Mouse (Mus musculus) MEL (cell line): ENCODE measurements at regions not wholly inside any gene's neighbourhood (a gene's known extent, or its start where the extent isn't known, plus 50 kb on each side); places are given as distances from the start of the nearest gene placed in this dataset.

Experiments
- DNase-seq: peaks from one replicate; pipeline ENCODE4 v3.0.0; 2011; ENCODE audit warnings: low read depth, low spot score
- H3K27ac ChIP-seq: 2 replicates; pipeline ENCODE4 v1.5.1; 2012; ENCODE audit warnings: low read depth, mild to moderate bottlenecking, control low read depth, low read length, moderate library complexity; ENCODE audit not compliant: control insufficient read depth
- H3K27me3 ChIP-seq, 2 experiments: fragments of 150-350 bp in 1 of 2; sonication (generic) in 1 of 2; 2 replicates each; pipeline ENCODE4 v1.6.1; 2012; ENCODE audit warnings: low read length in 2 of 2, mild to moderate bottlenecking in 2 of 2, improper control_type of control experiment in 1 of 2, moderate library complexity in 1 of 2; ENCODE audit not compliant: insufficient read depth in 2 of 2, control insufficient read depth in 1 of 2
- H3K36me3 ChIP-seq, 2 experiments: 2 replicates each; pipeline ENCODE4 v1.6.1; 2012 to 2014; ENCODE audit warnings: low read length in 2 of 2, improper control_type of control experiment in 1 of 2, inconsistent platforms in 1 of 2, mild to moderate bottlenecking in 1 of 2; ENCODE audit not compliant: insufficient read depth in 2 of 2, control insufficient read depth in 1 of 2
- H3K4me1 ChIP-seq, 2 experiments: fragments of 150-350 bp in 1 of 2; sonication (generic) in 1 of 2; 2 replicates each; pipeline ENCODE4 v1.6.1; 2012; ENCODE audit warnings: low read length in 2 of 2, improper control_type of control experiment in 1 of 2, mild to moderate bottlenecking in 1 of 2; ENCODE audit not compliant: insufficient read depth in 2 of 2, control insufficient read depth in 1 of 2
- H3K4me3 ChIP-seq, 2 experiments: fragments of 150-350 bp in 1 of 2; sonication (generic) in 1 of 2; 2 replicates each; pipeline ENCODE4 v1.5.1; 2012; ENCODE audit warnings: low read depth in 2 of 2, low read length in 2 of 2, mild to moderate bottlenecking in 2 of 2, moderate library complexity in 2 of 2, control low read depth in 1 of 2, improper control_type of control experiment in 1 of 2; ENCODE audit not compliant: control insufficient read depth in 1 of 2, insufficient read depth in 1 of 2
- H3K79me2 ChIP-seq: 2 replicates; pipeline ENCODE4 v1.6.1; 2012; ENCODE audit warnings: mild to moderate bottlenecking, low read length, moderate library complexity; ENCODE audit not compliant: control insufficient read depth, poor library complexity, insufficient read depth
- H3K9ac ChIP-seq: 2 replicates; pipeline ENCODE4 v1.6.1; 2012; ENCODE audit warnings: low read depth, mild to moderate bottlenecking, control low read depth, low read length, moderate library complexity; ENCODE audit not compliant: control insufficient read depth, poor library complexity, severe bottlenecking
- H3K9me3 ChIP-seq: fragments of 150-350 bp; sonication (generic); replicated peaks from 2 replicates; pipeline ENCODE4 v1.6.1; 2012; ENCODE audit warnings: mild to moderate bottlenecking, low read length, improper control_type of control experiment, moderate library complexity; ENCODE audit not compliant: insufficient read depth
- CHD2 ChIP-seq: IDR thresholded peaks from 2 replicates; pipeline ENCODE4 v1.6.1; 2011; ENCODE audit warnings: low read length, improper control_type of control experiment
- CTCF ChIP-seq, 3 experiments: IDR thresholded peaks in 2 of 3; conservative IDR thresholded peaks in 1 of 3; 2 replicates each; pipeline ENCODE4 v1.5.1; 2011 to 2012; ENCODE audit warnings: low read length in 3 of 3, low read depth in 2 of 3, mild to moderate bottlenecking in 2 of 3, improper control_type of control experiment in 1 of 3, inconsistent platforms in 1 of 3, mixed read lengths in 1 of 3, moderate library complexity in 1 of 3; ENCODE audit not compliant: control insufficient read depth in 1 of 3, insufficient read depth in 1 of 3, poor library complexity in 1 of 3, severe bottlenecking in 1 of 3
- EP300 ChIP-seq, 2 experiments: IDR thresholded peaks; 2 replicates each; pipeline ENCODE4 v1.6.1; 2011; ENCODE audit warnings: improper control_type of control experiment in 2 of 2, low read length in 2 of 2, low read depth in 1 of 2, mild to moderate bottlenecking in 1 of 2
- ETS1 ChIP-seq: IDR thresholded peaks from 2 replicates; pipeline ENCODE4 v1.6.1; 2012; ENCODE audit warnings: low read depth, mild to moderate bottlenecking, inconsistent platforms, low read length, improper control_type of control experiment, moderate library complexity
- GABPA ChIP-seq: IDR thresholded peaks from 2 replicates; pipeline ENCODE4 v1.6.1; 2012; ENCODE audit warnings: low read depth, mild to moderate bottlenecking, inconsistent platforms, low read length, improper control_type of control experiment, moderate library complexity
- GATA1 ChIP-seq: IDR thresholded peaks from 2 replicates; pipeline ENCODE4 v1.6.1; 2011; ENCODE audit warnings: low read depth, low read length, improper control_type of control experiment
- HCFC1 ChIP-seq: IDR thresholded peaks from 2 replicates; pipeline ENCODE4 v1.6.1; 2012; ENCODE audit warnings: low read depth, mild to moderate bottlenecking, inconsistent platforms, low read length, improper control_type of control experiment, moderate library complexity
- JUND ChIP-seq: IDR thresholded peaks from 2 replicates; pipeline ENCODE4 v1.6.1; 2011; ENCODE audit warnings: low read depth, mild to moderate bottlenecking, improper control_type of control experiment, low read length
- MAFK ChIP-seq: IDR thresholded peaks from 2 replicates; pipeline ENCODE4 v1.6.1; 2011; ENCODE audit warnings: low read depth, mild to moderate bottlenecking, low read length, improper control_type of control experiment, borderline replicate concordance
- MAX ChIP-seq: IDR thresholded peaks from 2 replicates; pipeline ENCODE4 v1.6.1; 2011; ENCODE audit warnings: low read length, improper control_type of control experiment
- MYB ChIP-seq: IDR thresholded peaks from 2 replicates; pipeline ENCODE4 v1.6.1; 2011; ENCODE audit warnings: mild to moderate bottlenecking, low read depth, low read length, improper control_type of control experiment
- MYC ChIP-seq: IDR thresholded peaks from 2 replicates; pipeline ENCODE4 v1.6.1; 2011; ENCODE audit warnings: low read depth, mild to moderate bottlenecking, low read length, improper control_type of control experiment, moderate library complexity
- NELFE ChIP-seq: IDR thresholded peaks from 2 replicates; pipeline ENCODE4 v1.6.1; 2011; ENCODE audit warnings: low read depth, low read length, improper control_type of control experiment
- NRF1 ChIP-seq: IDR thresholded peaks from 2 replicates; pipeline ENCODE4 v1.6.1; 2014; ENCODE audit warnings: low read depth, mild to moderate bottlenecking, inconsistent platforms, low read length, improper control_type of control experiment, moderate library complexity; ENCODE audit not compliant: poor library complexity, insufficient read depth, severe bottlenecking
- POLR2AphosphoS2 ChIP-seq: IDR thresholded peaks from 2 replicates; pipeline ENCODE4 v1.6.1; 2011; ENCODE audit warnings: low read length, improper control_type of control experiment
- POLR2AphosphoS5 ChIP-seq: IDR thresholded peaks from 2 replicates; pipeline ENCODE4 v1.6.1; 2012; ENCODE audit warnings: low read depth, borderline replicate concordance, mild to moderate bottlenecking, inconsistent platforms, low read length, moderate library complexity, mixed read lengths
- RCOR1 ChIP-seq: IDR thresholded peaks from 2 replicates; pipeline ENCODE4 v1.6.1; 2012; ENCODE audit warnings: low read depth, mild to moderate bottlenecking, inconsistent platforms, low read length, improper control_type of control experiment
- SMC3 ChIP-seq: IDR thresholded peaks from 2 replicates; pipeline ENCODE4 v1.6.1; 2011; ENCODE audit warnings: low read depth, low read length, improper control_type of control experiment
- UBTF ChIP-seq: IDR thresholded peaks from 2 replicates; pipeline ENCODE4 v1.6.1; 2012; ENCODE audit warnings: low read depth, mild to moderate bottlenecking, inconsistent platforms, low read length, improper control_type of control experiment, moderate library complexity, borderline replicate concordance; ENCODE audit not compliant: insufficient read depth
- USF2 ChIP-seq, 2 experiments: IDR thresholded peaks; 2 replicates each; pipeline ENCODE4 v1.6.1; 2011 to 2012; ENCODE audit warnings: improper control_type of control experiment in 2 of 2, low read length in 2 of 2, borderline replicate concordance in 1 of 2, inconsistent platforms in 1 of 2, low read depth in 1 of 2, mild to moderate bottlenecking in 1 of 2; ENCODE audit not compliant: insufficient read depth in 1 of 2
- ZC3H11A ChIP-seq: IDR thresholded peaks from 2 replicates; pipeline ENCODE4 v1.6.1; 2012; ENCODE audit warnings: low read depth, mild to moderate bottlenecking, inconsistent platforms, low read length, improper control_type of control experiment
- ZKSCAN1 ChIP-seq: IDR thresholded peaks from 2 replicates; pipeline ENCODE4 v1.6.1; 2012; ENCODE audit warnings: low read depth, mild to moderate bottlenecking, inconsistent platforms, low read length, improper control_type of control experiment, moderate library complexity
- ZNF384 ChIP-seq: IDR thresholded peaks from 2 replicates; pipeline ENCODE4 v1.6.1; 2012; ENCODE audit warnings: low read depth, mild to moderate bottlenecking, inconsistent platforms, low read length, improper control_type of control experiment

GRCm38 (mm10) chr8:23344161-23344560 is 933.0 kb downstream of the Mrps31 start (continued):
- TF ChIP-seq POLR2AphosphoS5 (no peak), NRF1 (no peak), MAFK (no peak), UBTF (no peak), ZKSCAN1 (no peak), CTCF (IDR thresholded peaks at IDR 0.05 in 2 of 3, conservative IDR thresholded peaks at IDR 0.05 in 1 of 3; ENCODE audit: control insufficient read depth in 1 of 3, insufficient read depth in 1 of 3, low read depth in 2 of 3, low read length in 3 of 3, poor library complexity in 1 of 3, severe bottlenecking in 1 of 3) (peak; percentile 20 to 45 (median 29); a peak in 4 of 6 replicates), CHD2 (no peak)

DNA sequence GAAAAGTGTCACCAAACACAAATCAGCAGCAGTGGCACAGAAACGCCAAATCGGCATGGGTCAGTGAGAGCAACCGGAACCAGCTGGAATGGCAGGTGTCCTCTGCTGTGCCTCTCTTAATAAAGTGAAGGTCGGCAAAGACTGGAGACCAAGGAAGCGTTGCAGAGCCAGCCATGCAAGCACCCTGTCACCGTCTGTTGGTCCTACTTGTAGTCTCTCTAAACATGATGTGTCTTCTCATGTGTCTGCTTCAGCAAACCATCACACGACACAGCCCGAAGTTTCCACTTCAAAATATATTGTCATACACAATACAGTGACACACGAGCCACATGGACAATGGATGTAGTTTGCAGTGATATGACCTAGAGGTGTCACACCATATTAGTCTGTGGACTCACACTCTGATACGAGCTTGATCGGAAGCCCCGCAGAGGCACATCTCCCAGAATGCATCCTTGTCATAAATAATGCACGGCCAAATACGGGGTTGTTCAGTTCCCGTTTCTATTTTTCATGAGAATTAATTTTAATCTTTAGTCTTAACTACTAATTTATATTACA is 940.3 kb downstream of the Mrps31 start:
- Histone ChIP-seq H3K27ac (no peak overlapping the region), H3K4me1 (no peaks in the 10 kb centered on the region), H3K79me2 (no peaks in the 10 kb centered on the region), H3K9ac (no peak overlapping the region)
- TF ChIP-seq NRF1 (no peak), EP300 (IDR thresholded peaks at IDR 0.05; ENCODE audit: low read depth in 1 of 2, low read length in 2 of 2) (no peak), MYB (no peak), CHD2 (no peak), POLR2AphosphoS2 (no peak), SMC3 (no peak), MAX (no peak), JUND (no peak), ZNF384 (no peak), HCFC1 (no peak)
- TF ChIP-seq, all 39 proteins: peak for 0
- Histone ChIP-seq H3K4me3 (no peak overlapping the region), H3K36me3 (no peaks in the 10 kb centered on the region), H3K9me3 (no peaks in the 10 kb centered on the region), H3K27me3 (no peaks in the 10 kb centered on the region; a peak in 1 of 4 replicates)
- no peak for DNase-seq

DNA sequence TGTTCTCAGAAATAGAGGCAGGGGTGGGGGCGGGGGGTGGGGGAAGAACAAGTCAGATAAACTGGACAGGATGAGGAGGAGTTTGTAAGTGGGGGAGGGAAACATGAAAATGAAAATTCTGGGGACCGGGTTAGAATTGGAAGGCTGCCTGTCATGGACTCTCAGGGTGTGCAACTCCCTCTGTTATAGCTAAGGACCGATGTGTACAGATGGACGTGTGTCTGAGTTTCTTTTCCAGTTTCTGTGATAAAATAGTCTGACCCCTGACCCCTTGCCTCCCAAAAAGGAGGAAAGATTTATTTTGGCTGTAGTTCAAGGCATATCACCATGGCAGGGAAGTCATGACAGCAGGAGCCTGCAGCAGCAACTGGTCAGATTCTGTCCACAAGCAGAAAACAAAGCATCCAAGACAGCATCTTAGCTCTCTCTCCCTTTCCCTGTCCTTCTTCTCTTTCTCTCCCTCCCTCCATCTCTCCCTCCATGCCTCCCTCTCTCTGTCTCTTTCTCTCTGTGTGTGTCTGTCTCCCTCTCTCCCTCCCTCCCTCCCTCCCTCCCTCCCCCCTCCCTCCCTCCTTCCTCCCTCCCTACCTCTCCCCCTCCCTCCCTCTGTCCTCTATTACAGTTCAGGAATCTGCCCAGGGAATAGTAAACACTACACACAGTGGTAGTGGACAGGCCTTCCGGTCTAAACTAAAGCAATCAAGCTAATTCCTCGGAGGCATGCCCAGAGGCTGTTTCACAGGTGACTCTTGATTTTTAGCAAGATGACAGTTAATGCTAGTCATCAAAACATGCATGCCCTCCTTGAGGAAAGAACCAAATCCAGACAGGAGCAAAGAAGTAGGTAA is 941.3 kb downstream of the Mrps31 start:
- Histone ChIP-seq H3K79me2 (no peaks in the 10 kb centered on the region), H3K27ac (no peak overlapping the region), H3K4me1 (no peaks in the 10 kb centered on the region), H3K9me3 (no peaks in the 10 kb centered on the region), H3K27me3 (no peaks in the 10 kb centered on the region; a peak in 1 of 4 replicates), H3K9ac (no peak overlapping the region), H3K36me3 (no peaks in the 10 kb centered on the region), H3K4me3 (no peak overlapping the region)
- DNase-seq = no peak
- TF ChIP-seq NELFE (no peak), ZC3H11A (no peak), USF2 (IDR thresholded peaks at IDR 0.05; ENCODE audit: borderline replicate concordance in 1 of 2, insufficient read depth in 1 of 2, low read depth in 1 of 2, low read length in 2 of 2) (no peak), ETS1 (no peak), RCOR1 (no peak), GABPA (no peak), UBTF (no peak), POLR2AphosphoS5 (no peak), MYC (no peak), GATA1 (no peak)
